Mouse (Mus musculus) ES-Bruce4 (cell line): Measurements from ENCODE around the gene E430018J23Rik.

Experiments used
- CTCF ChIP-seq: IDR thresholded peaks from one replicate; pipeline ENCODE4 v1.8.1; 2011; ENCODE audit warnings: low read depth, low read length
- POLR2A ChIP-seq: IDR thresholded peaks from one replicate; pipeline ENCODE4 v1.8.1; 2011; ENCODE audit warnings: low read length; ENCODE audit not compliant: insufficient read depth

DNA sequence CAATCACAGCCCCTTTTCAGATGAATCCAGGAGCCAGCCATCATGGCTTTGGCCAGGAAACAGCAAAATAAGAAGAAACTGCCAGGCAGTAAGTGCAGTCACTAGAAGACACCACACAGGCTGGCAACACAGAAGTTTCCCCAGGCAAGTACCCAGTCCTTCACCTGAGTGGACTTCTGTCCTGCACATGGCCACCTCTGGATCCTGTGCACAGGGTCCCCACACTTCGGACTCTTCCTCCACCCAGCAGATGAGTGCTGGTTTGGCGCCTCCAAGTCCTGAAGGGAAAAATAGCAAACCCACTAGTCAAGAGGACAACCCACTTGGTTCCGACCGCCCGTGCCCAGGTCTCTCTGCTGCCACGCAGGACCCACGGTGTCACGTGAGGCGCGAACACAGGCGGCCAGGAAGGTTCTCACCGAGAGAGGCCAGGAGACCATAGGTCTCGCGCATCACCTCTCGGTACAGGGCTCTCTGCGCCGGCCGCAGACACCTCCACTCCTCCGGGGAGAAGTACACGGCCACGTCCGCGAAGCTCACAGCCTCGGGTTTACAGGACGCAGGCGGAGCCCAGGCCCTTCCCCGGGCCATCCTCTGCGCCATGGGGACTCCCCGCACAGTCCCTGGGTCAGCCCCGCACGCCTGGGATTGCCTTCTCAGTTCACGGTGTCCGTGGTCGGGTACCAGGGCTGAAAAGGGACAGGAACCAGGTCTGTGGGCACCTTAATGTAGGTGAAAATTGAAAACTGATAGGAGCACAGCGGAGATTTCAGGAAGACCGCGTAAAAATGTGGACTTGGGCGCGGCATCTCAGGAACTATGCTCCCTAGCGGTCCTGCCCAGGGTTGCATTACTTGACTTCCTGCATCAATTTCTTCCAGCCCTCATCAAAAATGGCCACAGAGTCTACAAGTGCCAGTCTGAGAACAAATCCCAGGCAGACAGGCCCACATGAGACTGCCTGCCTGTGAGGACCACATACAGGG is 12.9 kb upstream of the E430018J23Rik start, which contains the start of gene Zfp764:
- TF ChIP-seq CTCF = peak; percentile 58
- TF ChIP-seq POLR2A = peak; percentile 31
